Mouse (Mus musculus) layer of hippocampus, adult 9-11 months (tissue): ENCODE measurements around the gene Hfe.
"Not testable (repeated sequence)": the region's sequence is repeated elsewhere in the genome, so short reads cannot be mapped to it uniquely, and the experiment has no call there.

Experiments
- DNase-seq: peaks from one replicate; pipeline ENCODE4 v3.0.0; 2022

Hfe gene

DNA sequence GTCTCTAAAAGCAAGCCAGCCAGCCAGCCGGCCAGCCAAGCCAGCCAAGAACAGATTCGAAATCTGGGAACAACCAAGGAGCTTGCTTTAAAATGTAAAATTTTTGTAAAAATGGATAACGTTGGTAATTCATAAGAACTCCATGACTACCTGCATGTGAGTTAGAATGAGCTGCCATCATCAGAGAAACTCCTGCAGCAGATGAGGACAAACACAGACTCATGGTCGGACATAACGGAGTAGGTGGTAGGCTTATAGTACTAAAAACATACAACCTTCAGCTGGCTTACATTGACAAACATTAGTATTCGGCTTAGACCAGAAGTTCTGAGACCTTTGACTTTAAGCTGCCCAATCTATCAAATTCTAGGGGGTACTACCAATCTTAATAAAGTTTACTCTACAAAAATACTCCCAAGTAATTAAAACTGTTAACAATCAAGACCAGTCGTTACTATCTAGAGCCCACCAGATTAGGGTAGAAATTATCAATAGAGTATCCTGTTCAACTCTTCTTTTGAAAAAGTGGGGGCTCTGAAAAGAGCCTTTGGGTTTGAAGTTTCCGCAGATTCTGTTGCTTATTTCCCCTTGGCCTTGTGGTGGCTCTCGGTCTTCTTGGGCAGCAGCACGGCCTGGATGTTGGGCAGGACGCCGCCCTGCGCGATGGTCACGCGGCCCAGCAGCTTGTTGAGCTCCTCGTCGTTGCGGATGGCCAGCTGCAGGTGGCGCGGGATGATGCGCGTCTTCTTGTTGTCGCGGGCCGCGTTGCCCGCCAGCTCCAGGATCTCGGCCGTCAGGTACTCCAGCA is 27.5 kb downstream of the Hfe start:
- not testable (repeated sequence) for DNase-seq

DNA sequence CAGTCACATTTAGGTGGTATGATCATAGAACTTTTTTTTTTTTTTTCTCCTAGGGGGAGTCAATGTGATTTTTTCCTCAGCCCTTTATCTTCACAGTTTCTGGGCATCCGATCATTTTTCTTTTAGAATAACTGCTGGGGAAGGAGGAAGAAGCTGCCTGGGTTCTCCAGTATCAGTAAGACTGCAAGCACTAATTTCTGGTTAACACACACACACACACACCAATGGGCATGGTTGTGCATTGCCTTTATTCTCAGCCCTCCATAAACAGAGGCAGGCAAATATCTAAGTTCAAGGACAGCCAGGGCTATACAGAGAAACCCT is 28.1 kb downstream of the Hfe start:
- no peak for DNase-seq

DNA sequence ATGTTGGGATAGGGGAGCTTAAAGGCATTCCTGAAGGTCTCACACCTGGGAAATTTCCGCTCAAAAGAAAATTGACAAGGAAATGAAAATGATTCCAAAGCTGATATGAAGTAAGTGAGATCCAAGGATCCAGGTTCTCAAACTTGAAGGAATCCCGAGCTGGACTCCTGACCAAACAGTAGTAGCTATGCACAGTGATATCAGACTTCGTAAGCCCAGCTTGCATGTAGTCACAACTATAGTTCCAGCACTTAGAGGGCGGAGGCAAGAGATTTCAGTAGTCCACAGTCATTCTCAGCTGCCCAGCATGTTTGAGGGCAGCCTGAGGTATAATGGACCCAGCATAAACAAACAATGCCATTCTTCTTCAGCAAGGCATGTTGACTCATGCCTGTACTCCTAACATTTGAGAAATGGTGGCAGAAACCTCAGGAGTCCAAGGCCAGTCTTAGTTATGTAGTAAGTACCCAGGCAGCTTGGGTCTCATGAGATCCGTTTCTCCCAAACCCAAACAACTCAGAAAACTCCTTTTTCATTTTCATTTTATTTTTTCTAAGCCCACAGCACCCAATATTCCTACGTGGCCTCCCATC is 28.6 kb downstream of the Hfe start:
- DNase-seq, result no peak

DNA sequence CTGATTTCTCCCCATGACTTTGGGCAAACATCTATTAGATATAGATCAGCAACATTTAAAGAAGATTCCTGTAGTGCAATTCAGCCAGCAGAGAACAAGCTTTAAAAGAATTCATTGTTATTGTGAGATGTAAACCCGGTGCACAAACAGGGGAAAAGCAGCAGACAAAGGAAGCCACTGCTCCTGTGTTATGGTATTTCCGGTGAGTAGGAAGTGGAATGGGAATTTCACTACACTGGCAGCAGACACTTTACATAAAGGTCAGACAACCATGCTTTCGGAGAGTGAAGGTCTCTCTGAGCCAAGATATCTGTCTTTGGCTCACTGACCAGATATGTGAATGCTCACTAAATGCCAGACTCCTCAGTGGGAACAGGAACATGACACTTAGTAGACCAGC is 48.1 kb downstream of the Hfe start:
- DNase-seq, result no peak

DNA sequence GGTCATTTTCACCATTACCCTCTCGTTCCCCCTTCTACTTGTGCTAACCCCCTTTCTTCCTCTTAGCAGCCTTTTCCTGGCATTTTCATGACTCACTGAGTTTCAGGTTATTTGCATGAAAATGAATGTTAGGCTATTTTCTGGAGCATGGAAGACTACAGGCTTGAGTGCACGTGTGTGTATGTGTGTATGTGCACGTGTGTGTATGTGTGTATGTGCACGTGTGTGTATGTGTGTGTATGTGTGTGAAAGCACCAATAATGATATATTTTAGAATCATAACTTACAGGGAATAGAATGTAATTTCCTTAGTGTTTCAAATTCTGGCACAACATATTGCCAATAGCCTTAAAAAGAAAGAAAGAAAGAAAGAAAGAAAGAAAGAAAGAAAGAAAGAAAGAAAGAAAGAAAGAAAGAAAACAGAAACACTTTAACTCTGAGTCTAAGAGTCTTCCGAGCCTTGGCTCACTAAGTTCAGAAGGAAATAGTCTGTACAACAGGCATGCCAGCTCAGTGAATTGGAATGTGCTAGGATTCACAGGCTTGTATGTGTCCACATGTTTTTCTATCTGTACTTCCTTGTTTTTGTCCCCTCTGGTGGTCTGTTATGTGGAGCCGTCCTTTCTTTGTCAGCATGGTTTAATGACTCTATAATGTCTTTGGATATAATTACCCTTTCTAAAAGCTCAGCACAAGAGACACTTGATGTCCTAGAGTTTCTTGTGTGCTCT is 50.9 kb downstream of the Hfe start:
- DNase-seq, result no peak
